Mouse (Mus musculus) megakaryocyte, embryonic 14.5 days (primary cell): ENCODE results near the gene Hspa2.

ENCODE experiments used
- FLI1 ChIP-seq: IDR thresholded peaks from 2 replicates; pipeline ENCODE4 v1.6.1; 2012; ENCODE audit warnings: low read length, inconsistent platforms, mixed read lengths
- GATA1 ChIP-seq: IDR thresholded peaks from 3 replicates; pipeline ENCODE4 v1.6.1; 2012; ENCODE audit warnings: mixed read lengths, low read length, inconsistent platforms, borderline replicate concordance

GRCm38 (mm10) chr12:76380151-76380550 lies 23.8 kb upstream of the Hspa2 start:
- TF ChIP-seq GATA1 = no peak
- TF ChIP-seq FLI1 = no peak
